Comparison of ENCODE assay signal across 37 mouse cellular contexts in the genomic region with DNA sequence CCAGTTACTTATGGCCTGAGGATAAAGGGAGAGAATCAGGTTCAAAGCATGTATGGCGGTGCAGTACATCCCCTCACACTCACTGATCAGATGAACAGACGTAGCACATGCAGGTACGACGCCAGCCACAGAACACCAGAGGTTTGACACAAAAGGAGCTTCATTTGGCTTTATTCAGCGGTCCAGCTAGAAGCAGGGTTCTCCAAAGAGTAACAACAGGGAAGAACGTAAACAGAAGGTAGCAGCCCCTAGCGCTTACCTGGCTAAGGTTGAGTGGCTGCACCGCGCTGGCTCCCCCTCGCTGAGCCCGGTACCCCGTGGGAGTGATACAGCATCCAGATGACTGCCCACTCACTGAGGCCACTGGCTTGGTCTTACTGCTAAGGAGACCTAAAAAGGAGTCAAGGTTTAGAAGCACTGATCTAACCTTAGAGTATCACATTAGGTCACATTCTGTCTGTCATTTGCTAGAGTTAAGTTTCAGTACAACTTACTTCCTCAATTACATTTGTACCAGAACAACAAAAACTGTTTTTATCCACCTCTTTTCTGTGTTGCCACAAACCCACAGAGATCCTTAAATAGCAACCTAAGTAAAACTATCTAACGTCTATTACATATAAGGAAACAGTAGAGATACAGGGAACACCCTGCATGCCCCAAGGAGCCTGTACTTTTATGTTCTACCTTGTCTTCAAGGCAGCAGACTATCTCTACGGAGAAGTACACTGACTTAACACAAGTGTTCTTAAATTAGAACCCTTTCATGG. TPM values are rescaled to one million over a fixed set of nuclear protein-coding genes. Genes with fewer than 3 reads are reported as not detected.
DNase-seq lines count a peak whose midpoint lies in the region; ATAC-seq and TF ChIP-seq lines count a peak whose summit lies in the region.
"Had no signal": no experiment of that assay in that cellular context is flagged by ENCODE, and none has a peak within 500 bp of the region (broad histone marks: within the 10 kb centered on the region; RNA-seq: fewer than 3 reads in every experiment).

No protein-coding gene starts in this region.

- H3K36me3 ChIP-seq in spleen, adult 2 months (ENCODE audit: control insufficient read depth, insufficient read depth, low read length) = peaks cover 46% of the 10 kb centered on the region
- H3K36me3 ChIP-seq in limb, embryonic 10.5 days = peaks cover 85% of the 10 kb centered on the region

- peaks cover 18% of the 10 kb centered on the region for H3K4me1 ChIP-seq in spleen, adult 2 months (ENCODE audit: control insufficient read depth, insufficient read depth, insufficient read length)
- H3K4me1 ChIP-seq in limb, embryonic 10.5 days = peaks cover 6% of the 10 kb centered on the region
- H3K4me1 ChIP-seq: forebrain, embryonic 13.5 days; lung, embryonic 15.5 days had no signal

- peak in 1 of 2 experiments; percentile 21 for DNase-seq in spleen, adult 2 months (ENCODE audit: low read depth in 1 of 2, low spot score in 2 of 2)
- no peak for DNase-seq in spleen, adult 18-20 months
- peak; percentile 80 for DNase-seq in MEL-GATA-1-ER (ENCODE audit: extremely low read depth, low read depth)
- no peak for DNase-seq in kidney, postnatal 14 days
- DNase-seq in ovary, adult 18-20 months (ENCODE audit: low spot score) = no peak
- no peak for DNase-seq in limb, embryonic 10.5 days (ENCODE audit: low spot score)
- DNase-seq: adrenal gland, postnatal 36 days; cerebellum, adult 18-20 months; cerebellum, postnatal 25 days; embryo, embryonic 11 days; heart, postnatal 10 days; kidney, adult 9 months; kidney, postnatal 25 days; lung, postnatal 36 days; right cerebral cortex, postnatal 14 days; thymus, adult 2 months; thymus, postnatal 4 days had no signal

- no peaks in the 10 kb centered on the region for H3K27me3 ChIP-seq in spleen, adult 2 months (ENCODE audit: control insufficient read depth, insufficient read depth, low read length)
- no peaks in the 10 kb centered on the region for H3K27me3 ChIP-seq in limb, embryonic 10.5 days (ENCODE audit: low read depth, poor library complexity, severe bottlenecking)
- H3K27me3 ChIP-seq: embryonic facial prominence, embryonic 13.5 days; forebrain, embryonic 13.5 days; heart, embryonic 12.5 days; lung, embryonic 15.5 days; neural tube, embryonic 15.5 days; Patski had no signal

- no peak overlapping the region for H3K4me3 ChIP-seq in spleen, adult 2 months (ENCODE audit: extremely low read depth, insufficient read depth, insufficient read length)
- H3K4me3 ChIP-seq in limb, embryonic 10.5 days = no peak overlapping the region
- H3K4me3 ChIP-seq: embryonic facial prominence, embryonic 13.5 days; erythroblast, embryonic 14.5 days; forebrain, embryonic 13.5 days; heart, embryonic 12.5 days; lung, embryonic 15.5 days; midbrain, embryonic 10.5 days; neural tube, embryonic 15.5 days had no signal

- H3K27ac ChIP-seq in spleen, adult 2 months (ENCODE audit: insufficient read depth, low read length) = peak overlapping the region; percentile 86
- H3K27ac ChIP-seq in limb, embryonic 10.5 days = no peak overlapping the region
- H3K27ac ChIP-seq: embryonic facial prominence, embryonic 13.5 days; forebrain, embryonic 13.5 days; hindbrain, postnatal 0 days; liver, embryonic 14.5 days; lung, embryonic 15.5 days; midbrain, embryonic 10.5 days; neural tube, embryonic 15.5 days; stomach, postnatal 0 days had no signal

- TF ChIP-seq CTCF in spleen, adult 2 months (IDR thresholded peaks at IDR 0.05; ENCODE audit: extremely low read depth, insufficient read depth, insufficient read length, insufficient replicate concordance) = no peak

- TF ChIP-seq POLR2A in spleen, adult 2 months (IDR thresholded peaks at IDR 0.05; ENCODE audit: low read depth, low read length) = no peak

- WGBS in spleen, adult 2 months = 56% methylated on average over 14 of the region's 14 CpGs
- WGBS in limb, embryonic 10.5 days = 90% methylated on average over 14 of the region's 14 CpGs

- ATAC-seq in megakaryocyte, adult 5-6 weeks (ENCODE audit: poor library complexity, severe bottlenecking) = peak; percentile 47
- ATAC-seq: forebrain, embryonic 13.5 days; hindbrain, postnatal 0 days; intestine, embryonic 16.5 days; Patski had no signal

- H3K9me3 ChIP-seq in limb, embryonic 10.5 days (replicated peaks) = no peaks in the 10 kb centered on the region
- H3K9me3 ChIP-seq: embryonic facial prominence, embryonic 13.5 days; forebrain, embryonic 13.5 days; heart, embryonic 12.5 days; lung, embryonic 15.5 days; midbrain, embryonic 10.5 days; neural tube, embryonic 15.5 days had no signal

RNA-seq across cellular contexts. Expression of gene Gm10964, which starts 6.0 kb away (rescaled TPM):
- not detected in 2 replicates for polyA plus RNA-seq in spleen, adult 2 months (2012; rRNA removed)
- not detected in 2 replicates for total RNA-seq in megakaryocyte, adult 5-6 weeks (2015)
- total RNA-seq in megakaryocyte, adult 5-6 weeks (2017) = not detected in 2 replicates
- polyA plus RNA-seq in limb, embryonic 10.5 days (2016; fragmentation: Nextera tagmentation; extraction: Ambion mirVana) = not detected in 2 replicates
- total RNA-seq: adrenal gland, adult 18-20 months; adrenal gland, postnatal 36 days; gastrocnemius, adult 8-10 months; heart, postnatal 10 days; hindbrain, postnatal 0 days; layer of hippocampus, adult 8-10 months; left cerebral cortex, postnatal 14 days had no signal
- polyA plus RNA-seq: embryonic facial prominence, embryonic 13.5 days; erythroblast, embryonic 14.5 days; forebrain, embryonic 13.5 days; gonadal fat pad, adult 2 months; heart, embryonic 12.5 days; hindbrain, embryonic 11.5 days; hindbrain, postnatal 0 days; intestine, embryonic 16.5 days; limb, embryonic 14.5 days; liver, embryonic 14.5 days; lung, embryonic 15.5 days; midbrain, embryonic 10.5 days; neural tube, embryonic 15.5 days; Patski; stomach, postnatal 0 days; thymus, adult 2 months had no signal

RNA-seq across cellular contexts. Expression of gene Olfml3, which starts 7.4 kb away (rescaled TPM):
- 17.9 and 18.2 TPM in 2 replicates for polyA plus RNA-seq in spleen, adult 2 months (2012; rRNA removed)
- 0.25 and 1.3 TPM in 2 replicates for total RNA-seq in megakaryocyte, adult 5-6 weeks (2015)
- total RNA-seq in megakaryocyte, adult 5-6 weeks (2017) = 0.57 and 0.59 TPM in 2 replicates
- polyA plus RNA-seq in limb, embryonic 10.5 days (2016; fragmentation: Nextera tagmentation; extraction: Ambion mirVana) = 10.4 and 18.0 TPM in 2 replicates

RNA-seq across cellular contexts. Expression of gene Hipk1, which starts 46.2 kb away (rescaled TPM):
- 72.4 and 84.4 TPM in 2 replicates for polyA plus RNA-seq in spleen, adult 2 months (2012; rRNA removed)
- 287 and 324 TPM in 2 replicates for total RNA-seq in megakaryocyte, adult 5-6 weeks (2015)
- total RNA-seq in megakaryocyte, adult 5-6 weeks (2017) = 142 and 182 TPM in 2 replicates
- polyA plus RNA-seq in limb, embryonic 10.5 days (2016; fragmentation: Nextera tagmentation; extraction: Ambion mirVana) = 8.7 and 10.6 TPM in 2 replicates
